Mouse (Mus musculus): ENCODE measurements at regions not wholly inside any gene's neighbourhood (a gene's known extent, or its start where the extent isn't known, plus 50 kb on each side); places are given as distances from the start of the nearest gene placed in this dataset.

DNA sequence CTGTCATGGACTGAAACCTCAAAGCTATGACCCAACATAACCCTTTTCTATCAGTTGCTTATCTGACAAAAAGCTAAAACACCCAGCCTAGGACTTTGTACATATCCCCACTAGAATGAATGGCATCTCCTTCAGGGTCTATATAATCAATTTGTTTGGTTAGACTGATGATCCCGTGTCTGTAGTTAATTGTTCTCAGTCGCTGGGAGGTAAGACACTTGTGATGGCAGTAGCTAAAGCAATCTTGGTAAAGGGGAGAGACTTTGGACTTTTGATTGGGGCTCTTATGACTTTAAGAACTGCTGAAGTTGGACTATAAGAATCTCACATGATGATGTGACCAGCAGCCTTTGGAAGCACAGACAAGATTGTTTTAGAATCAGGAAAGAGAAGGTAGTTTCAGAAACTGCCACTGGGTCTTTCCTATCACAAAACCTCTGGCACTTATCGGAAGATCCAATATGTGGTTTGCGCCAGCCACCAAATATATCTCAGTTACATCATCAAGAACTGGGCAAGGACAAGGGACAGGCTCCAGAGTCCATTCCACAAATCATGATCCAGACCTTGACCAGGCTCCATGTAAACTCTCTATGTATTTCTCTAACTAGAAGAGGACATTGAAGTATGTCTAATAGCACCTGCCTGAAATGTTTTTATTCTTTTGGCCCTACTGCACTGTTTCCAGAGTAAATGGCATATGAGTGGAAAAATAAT, 183.1 kb downstream of the Sp3 start:
- WGBS = 83% methylated on average over 4 of the region's 4 CpGs
- Histone ChIP-seq H3K9me3 (replicated peaks; ENCODE audit: control insufficient read depth, low read length) (0 out of 2 replicates have a peak, but pooled peaks cover 3% of the 10 kb centered on the region), H3K27ac (ENCODE audit: low read length) (no peak overlapping the region), H3K4me2 (ENCODE audit: low read depth, low read length) (no peak overlapping the region), H3K4me3 (ENCODE audit: low read length) (no peak overlapping the region), H3K4me1 (ENCODE audit: control insufficient read depth, insufficient read depth, low read length) (no peaks in the 10 kb centered on the region), H3K27me3 (ENCODE audit: control insufficient read depth, insufficient read depth, low read length) (no peaks in the 10 kb centered on the region), H3K9ac (ENCODE audit: low read length) (no peak overlapping the region), H3K36me3 (ENCODE audit: control insufficient read depth, insufficient read depth) (no peaks in the 10 kb centered on the region)
- no peak for ATAC-seq (replicated peaks; ENCODE audit: extremely low read depth, insufficient read depth, low FRiP score)

DNA sequence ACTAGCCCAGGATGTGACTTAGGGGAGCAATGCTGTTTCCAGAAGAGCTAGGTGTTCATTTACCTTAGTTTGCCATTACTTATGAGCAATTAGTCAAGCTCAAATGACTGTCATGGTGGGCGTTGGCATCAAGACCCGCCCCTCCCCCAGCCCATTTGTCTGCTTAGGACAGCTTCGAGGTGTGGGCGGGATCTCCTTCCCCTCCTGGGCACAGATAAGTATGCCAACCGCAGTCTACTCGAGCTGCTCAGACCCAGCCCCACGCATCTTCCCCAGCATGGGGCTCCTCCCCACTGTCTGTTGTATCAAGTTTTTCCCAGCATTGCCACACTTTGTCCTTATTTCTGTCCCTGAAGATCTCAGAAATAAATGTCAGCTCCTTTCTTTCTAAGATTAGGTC, 179.6 kb downstream of the Sp3 start:
- H3K9ac ChIP-seq (ENCODE audit: low read length) = no peak overlapping the region
- H3K27ac ChIP-seq (ENCODE audit: low read length) = no peak overlapping the region
- WGBS = 62% methylated on average over 7 of the region's 7 CpGs
- no peaks in the 10 kb centered on the region for H3K36me3 ChIP-seq (ENCODE audit: control insufficient read depth, insufficient read depth)
- no peak overlapping the region for H3K4me3 ChIP-seq (ENCODE audit: low read length)
- H3K27me3 ChIP-seq (ENCODE audit: control insufficient read depth, insufficient read depth, low read length) = no peaks in the 10 kb centered on the region
- no peaks in the 10 kb centered on the region for H3K4me1 ChIP-seq (ENCODE audit: control insufficient read depth, insufficient read depth, low read length)
- ATAC-seq (replicated peaks; ENCODE audit: extremely low read depth, insufficient read depth, low FRiP score) = no peak
- peaks cover 9% of the 10 kb centered on the region; the same call in 1 of the 2 replicates for H3K9me3 ChIP-seq (replicated peaks; ENCODE audit: control insufficient read depth, low read length)
- H3K4me2 ChIP-seq (ENCODE audit: low read depth, low read length) = no peak overlapping the region

DNA sequence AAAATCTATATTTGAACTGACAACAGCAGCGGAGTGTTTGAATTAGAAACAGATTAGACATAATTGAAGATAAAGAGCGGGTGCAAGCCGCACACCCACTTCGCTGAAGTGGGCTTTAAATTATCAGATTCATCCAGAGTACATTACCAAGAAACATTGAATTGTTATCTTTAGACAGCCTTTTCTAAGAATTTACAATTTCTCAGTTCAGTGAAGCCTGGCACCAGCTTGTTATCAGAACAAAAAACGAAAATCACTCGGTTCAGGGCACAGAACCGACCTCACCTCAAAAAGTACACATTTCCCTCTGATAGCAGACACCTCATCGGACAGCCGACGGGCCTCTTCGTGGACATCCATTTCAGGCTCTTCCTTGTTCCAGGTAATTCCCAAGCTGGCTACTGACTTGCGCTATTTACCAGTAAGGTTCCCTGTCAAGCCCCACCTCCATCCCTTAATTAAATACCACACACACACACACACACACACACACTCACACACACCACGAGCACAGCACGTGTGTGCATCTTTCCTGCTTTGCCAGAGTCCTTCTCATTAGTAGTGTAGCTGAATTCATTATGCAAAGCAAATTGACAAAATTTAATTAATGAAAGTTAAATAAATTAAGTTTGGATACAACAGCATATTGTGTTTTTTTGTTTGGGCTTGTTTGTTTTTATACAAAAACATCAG, 166.8 kb downstream of the Sp3 start:
- Histone ChIP-seq H3K36me3 (ENCODE audit: control insufficient read depth, insufficient read depth) (no peaks in the 10 kb centered on the region), H3K9ac (ENCODE audit: low read length) (no peak overlapping the region), H3K27ac (ENCODE audit: low read length) (no peak overlapping the region), H3K27me3 (ENCODE audit: control insufficient read depth, insufficient read depth, low read length) (peaks cover 2% of the 10 kb centered on the region; the same call in 1 of the 2 replicates), H3K4me2 (ENCODE audit: low read depth, low read length) (no peak overlapping the region), H3K9me3 (replicated peaks; ENCODE audit: control insufficient read depth, low read length) (peaks cover 5% of the 10 kb centered on the region), H3K4me3 (ENCODE audit: low read length) (no peak overlapping the region), H3K4me1 (ENCODE audit: control insufficient read depth, insufficient read depth, low read length) (no peaks in the 10 kb centered on the region)
- ATAC-seq (replicated peaks; ENCODE audit: extremely low read depth, insufficient read depth, low FRiP score) = no peak
- 64% methylated on average over 14 of the region's 14 CpGs for WGBS

DNA sequence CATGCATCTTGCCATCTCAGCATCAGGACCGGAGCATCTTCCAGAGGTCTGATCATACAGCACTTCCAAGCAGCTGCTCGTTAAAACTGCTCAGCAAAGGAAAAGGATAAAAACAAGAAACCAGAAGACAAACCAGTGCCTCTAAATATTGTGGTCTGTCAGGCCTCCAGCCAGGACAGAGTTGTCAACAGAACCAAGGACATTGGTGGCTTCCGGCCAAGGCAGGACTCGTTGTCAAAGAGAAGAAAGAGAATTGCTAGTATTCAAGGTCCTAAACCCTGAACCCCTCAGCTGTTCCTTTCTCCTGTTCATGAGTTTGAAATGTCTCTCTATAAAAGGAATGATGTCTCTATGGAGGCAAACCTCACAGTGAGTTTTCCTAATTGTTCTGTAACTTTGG, 155.0 kb downstream of the Sp3 start:
- H3K9me3 ChIP-seq (replicated peaks; ENCODE audit: control insufficient read depth, low read length) = no peaks in the 10 kb centered on the region
- no peak overlapping the region for H3K27ac ChIP-seq (ENCODE audit: low read length)
- no peak for ATAC-seq (replicated peaks; ENCODE audit: extremely low read depth, insufficient read depth, low FRiP score)
- 59% methylated on average over 4 of the region's 4 CpGs for WGBS
- H3K27me3 ChIP-seq (ENCODE audit: control insufficient read depth, insufficient read depth, low read length) = no peaks in the 10 kb centered on the region
- H3K4me3 ChIP-seq (ENCODE audit: low read length) = no peak overlapping the region
- H3K36me3 ChIP-seq (ENCODE audit: control insufficient read depth, insufficient read depth) = no peaks in the 10 kb centered on the region
- no peak overlapping the region for H3K9ac ChIP-seq (ENCODE audit: low read length)
- H3K4me2 ChIP-seq (ENCODE audit: low read depth, low read length) = no peak overlapping the region
- no peaks in the 10 kb centered on the region for H3K4me1 ChIP-seq (ENCODE audit: control insufficient read depth, insufficient read depth, low read length)

DNA sequence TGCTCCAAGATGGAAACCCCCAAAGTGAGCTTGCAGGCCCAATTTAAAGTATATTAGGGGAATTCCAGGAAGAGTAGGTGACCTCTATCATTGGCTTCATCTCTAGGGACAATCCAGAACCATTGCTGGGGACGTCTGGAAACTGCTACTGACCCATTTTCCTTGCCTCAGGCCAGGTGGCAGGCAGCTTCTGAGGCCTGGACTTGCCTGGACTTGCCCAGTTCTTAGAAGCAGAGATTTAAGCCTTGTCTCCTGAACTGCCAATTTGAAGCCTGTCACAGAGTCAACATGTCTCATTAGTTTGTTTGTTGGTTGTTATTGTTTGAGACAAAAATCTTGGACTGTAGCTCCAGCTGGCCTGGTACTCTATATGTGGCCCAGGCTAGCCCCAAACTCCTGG, 151.1 kb downstream of the Sp3 start:
- WGBS = 38% methylated on average over 1 of the region's 1 CpGs
- no peak overlapping the region for H3K4me2 ChIP-seq (ENCODE audit: low read depth, low read length)
- no peak overlapping the region for H3K4me3 ChIP-seq (ENCODE audit: low read length)
- no peaks in the 10 kb centered on the region for H3K4me1 ChIP-seq (ENCODE audit: control insufficient read depth, insufficient read depth, low read length)
- no peak overlapping the region for H3K9ac ChIP-seq (ENCODE audit: low read length)
- H3K27ac ChIP-seq (ENCODE audit: low read length) = no peak overlapping the region
- no peaks in the 10 kb centered on the region for H3K36me3 ChIP-seq (ENCODE audit: control insufficient read depth, insufficient read depth)
- no peaks in the 10 kb centered on the region for H3K27me3 ChIP-seq (ENCODE audit: control insufficient read depth, insufficient read depth, low read length)
- ATAC-seq (replicated peaks; ENCODE audit: extremely low read depth, insufficient read depth, low FRiP score) = no peak
- H3K9me3 ChIP-seq (replicated peaks; ENCODE audit: control insufficient read depth, low read length) = no peaks in the 10 kb centered on the region

DNA sequence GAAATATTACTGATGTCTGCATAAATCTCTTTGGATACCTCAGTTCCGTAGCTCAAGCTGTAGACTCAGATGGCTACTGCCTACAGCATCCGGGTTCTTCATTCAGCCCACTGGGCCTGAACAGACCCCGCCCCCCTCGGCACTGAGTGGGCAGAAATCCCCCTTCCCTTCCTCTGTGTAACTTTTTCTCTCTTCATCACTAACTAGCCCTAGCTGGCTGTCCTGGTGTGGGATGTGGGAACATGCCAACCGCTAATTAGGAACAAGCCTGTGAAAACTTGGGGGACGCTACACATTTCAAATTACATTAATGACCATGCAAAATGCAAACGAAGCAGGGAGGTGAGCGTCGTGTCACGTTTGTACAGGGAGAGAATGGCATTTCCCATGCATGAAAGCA, 147.5 kb downstream of the Sp3 start:
- no peak for ATAC-seq (replicated peaks; ENCODE audit: extremely low read depth, insufficient read depth, low FRiP score)
- no peak overlapping the region for H3K27ac ChIP-seq (ENCODE audit: low read length)
- H3K4me1 ChIP-seq (ENCODE audit: control insufficient read depth, insufficient read depth, low read length) = no peaks in the 10 kb centered on the region
- no peaks in the 10 kb centered on the region for H3K9me3 ChIP-seq (replicated peaks; ENCODE audit: control insufficient read depth, low read length)
- WGBS = 89% methylated on average over 10 of the region's 10 CpGs
- no peak overlapping the region for H3K4me2 ChIP-seq (ENCODE audit: low read depth, low read length)
- no peaks in the 10 kb centered on the region for H3K36me3 ChIP-seq (ENCODE audit: control insufficient read depth, insufficient read depth)
- H3K4me3 ChIP-seq (ENCODE audit: low read length) = no peak overlapping the region
- no peaks in the 10 kb centered on the region for H3K27me3 ChIP-seq (ENCODE audit: control insufficient read depth, insufficient read depth, low read length)
- H3K9ac ChIP-seq (ENCODE audit: low read length) = no peak overlapping the region

DNA sequence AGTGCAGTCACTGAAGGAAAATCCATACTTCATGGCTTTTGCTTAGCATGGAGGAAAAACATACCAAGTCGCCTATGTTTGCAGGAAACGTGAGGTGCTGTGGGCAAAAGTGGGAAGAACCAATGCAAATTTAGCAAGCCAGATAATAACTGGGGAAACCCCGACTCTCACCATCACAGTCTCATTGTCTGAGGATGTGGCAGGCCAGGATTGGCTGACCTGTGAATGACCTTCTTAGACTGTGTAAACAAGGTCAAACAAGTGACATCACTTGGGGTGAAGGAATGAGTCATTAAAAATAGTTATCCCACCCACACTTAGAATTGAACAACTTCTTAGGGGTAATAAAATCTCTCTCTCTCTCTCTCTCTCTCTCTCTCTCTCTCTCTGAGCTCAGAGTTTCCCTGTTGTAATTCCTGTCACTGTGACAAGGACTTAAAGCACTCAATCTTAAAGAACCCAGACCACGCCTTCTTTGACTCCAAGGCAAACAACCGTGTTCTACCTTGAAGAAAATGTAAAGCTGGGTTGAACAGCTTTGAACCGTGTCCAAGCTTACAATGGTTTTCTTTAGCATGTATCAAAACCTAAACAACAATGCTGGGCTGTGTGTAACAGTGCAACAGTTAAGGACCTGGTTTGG, 142.0 kb downstream of the Sp3 start:
- Histone ChIP-seq H3K4me2 (ENCODE audit: low read depth, low read length) (no peak overlapping the region), H3K27me3 (ENCODE audit: control insufficient read depth, insufficient read depth, low read length) (no peaks in the 10 kb centered on the region), H3K4me1 (ENCODE audit: control insufficient read depth, insufficient read depth, low read length) (peaks cover 7% of the 10 kb centered on the region; the same call in 1 of the 2 replicates), H3K4me3 (ENCODE audit: low read length) (no peak overlapping the region), H3K27ac (ENCODE audit: low read length) (no peak overlapping the region), H3K36me3 (ENCODE audit: control insufficient read depth, insufficient read depth) (no peaks in the 10 kb centered on the region), H3K9me3 (replicated peaks; ENCODE audit: control insufficient read depth, low read length) (peaks cover 4% of the 10 kb centered on the region), H3K9ac (ENCODE audit: low read length) (no peak overlapping the region)
- ATAC-seq (replicated peaks; ENCODE audit: extremely low read depth, insufficient read depth, low FRiP score) = peak; percentile 61; the same call in 1 of the 2 replicates
- 36% methylated on average over 6 of the region's 6 CpGs for WGBS

DNA sequence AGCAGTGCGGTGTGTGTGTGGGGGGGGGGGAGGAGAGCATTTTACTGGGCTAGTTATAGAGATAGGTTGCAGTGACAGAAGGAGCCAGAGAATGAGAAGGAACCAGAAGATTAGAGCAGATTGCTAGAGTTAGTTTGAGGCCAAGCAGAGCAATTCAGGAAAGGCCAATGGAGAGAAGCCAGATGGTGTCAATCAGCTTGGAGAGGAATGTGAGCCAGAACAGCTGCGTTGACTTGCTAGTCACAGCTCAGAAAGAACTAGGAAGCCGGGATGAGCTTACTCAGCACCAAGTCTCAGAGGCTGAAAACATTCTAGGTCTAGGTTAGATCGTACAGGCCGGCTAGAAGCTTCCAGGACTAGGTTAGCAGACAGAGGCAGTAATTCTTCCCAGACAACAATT, 140.6 kb downstream of the Sp3 start:
- no peak overlapping the region for H3K4me2 ChIP-seq (ENCODE audit: low read depth, low read length)
- no peaks in the 10 kb centered on the region for H3K27me3 ChIP-seq (ENCODE audit: control insufficient read depth, insufficient read depth, low read length)
- no peak for ATAC-seq (replicated peaks; ENCODE audit: extremely low read depth, insufficient read depth, low FRiP score)
- 68% methylated on average over 5 of the region's 5 CpGs for WGBS
- H3K36me3 ChIP-seq (ENCODE audit: control insufficient read depth, insufficient read depth) = no peaks in the 10 kb centered on the region
- no peak overlapping the region for H3K9ac ChIP-seq (ENCODE audit: low read length)
- no peak overlapping the region for H3K27ac ChIP-seq (ENCODE audit: low read length)
- peaks cover 4% of the 10 kb centered on the region for H3K9me3 ChIP-seq (replicated peaks; ENCODE audit: control insufficient read depth, low read length)
- H3K4me3 ChIP-seq (ENCODE audit: low read length) = no peak overlapping the region
- peaks cover 7% of the 10 kb centered on the region; the same call in 1 of the 2 replicates for H3K4me1 ChIP-seq (ENCODE audit: control insufficient read depth, insufficient read depth, low read length)

DNA sequence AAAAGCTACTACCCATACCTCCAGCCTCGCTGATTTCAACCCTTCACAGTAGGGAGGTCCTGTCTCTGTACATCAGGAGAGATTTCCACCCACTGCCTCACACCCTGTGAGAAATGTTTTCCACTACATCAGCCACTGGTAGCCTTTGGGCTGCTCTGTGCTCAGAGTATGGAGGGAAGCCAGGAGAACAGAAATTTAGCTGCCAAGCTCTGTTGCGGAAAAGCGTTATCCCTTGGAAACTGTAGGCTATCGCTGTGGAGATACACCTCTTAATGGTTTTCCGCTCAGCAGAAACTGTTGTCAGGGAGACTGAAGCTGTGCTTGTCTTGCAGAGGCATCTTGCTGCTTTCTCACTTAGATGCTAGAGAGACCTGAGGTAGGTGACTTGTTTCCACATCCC, 138.9 kb downstream of the Sp3 start:
- no peaks in the 10 kb centered on the region for H3K36me3 ChIP-seq (ENCODE audit: control insufficient read depth, insufficient read depth)
- WGBS = 54% methylated on average over 5 of the region's 5 CpGs
- H3K27ac ChIP-seq (ENCODE audit: low read length) = no peak overlapping the region
- H3K27me3 ChIP-seq (ENCODE audit: control insufficient read depth, insufficient read depth, low read length) = no peaks in the 10 kb centered on the region
- H3K4me3 ChIP-seq (ENCODE audit: low read length) = no peak overlapping the region
- no peak overlapping the region for H3K9ac ChIP-seq (ENCODE audit: low read length)
- H3K4me2 ChIP-seq (ENCODE audit: low read depth, low read length) = no peak overlapping the region
- H3K9me3 ChIP-seq (replicated peaks; ENCODE audit: control insufficient read depth, low read length) = peaks cover 4% of the 10 kb centered on the region
- ATAC-seq (replicated peaks; ENCODE audit: extremely low read depth, insufficient read depth, low FRiP score) = peak; percentile 69
- H3K4me1 ChIP-seq (ENCODE audit: control insufficient read depth, insufficient read depth, low read length) = peaks cover 7% of the 10 kb centered on the region; the same call in 1 of the 2 replicates

Measured in heart, embryonic 16.5 days (tissue).